Mouse (Mus musculus) frontal cortex, postnatal 10 days (tissue): ENCODE measurements around the gene Gm37240.

Experiments
- DNase-seq, 2 experiments: peaks; one replicate each; pipeline ENCODE4 v3.0.0; 2022; ENCODE audit warnings: low spot score in 2 of 2, mixed read lengths in 1 of 2

The Gm37240 gene

DNA sequence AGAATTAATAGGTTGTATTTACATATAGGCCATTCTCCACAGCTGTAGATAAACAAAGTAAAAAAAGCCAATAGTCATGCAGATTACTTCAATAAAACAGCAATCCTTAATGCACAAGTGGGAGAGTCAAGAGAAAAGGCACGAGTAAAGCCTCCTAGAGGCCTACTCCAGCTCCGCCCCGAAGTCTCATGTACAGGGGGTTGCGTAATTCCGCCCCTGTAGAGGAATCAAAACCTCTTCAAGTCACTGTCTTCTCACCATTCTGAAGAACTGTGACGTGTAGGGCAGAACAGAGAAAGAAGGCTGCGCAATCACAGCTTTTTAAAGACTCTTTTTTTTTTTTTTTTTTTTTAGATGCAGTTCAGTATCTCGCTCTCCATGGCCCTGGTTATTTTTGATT, 393.5 kb downstream of the Gm37240 start:
- no peak for DNase-seq

GRCm38 (mm10) chr3:85490204-85490603, 397.1 kb downstream of the Gm37240 start:
- no peak for DNase-seq

- DNase-seq, result no peak
Observed at GRCm38 (mm10) chr3:85487379-85487778, 399.9 kb downstream of the Gm37240 start.

GRCm38 (mm10) chr3:85485536-85486190, 401.7 kb downstream of the Gm37240 start:
- DNase-seq, result no peak

GRCm38 (mm10) chr3:85482636-85483035, 404.7 kb downstream of the Gm37240 start:
- DNase-seq, result no peak

GRCm38 (mm10) chr3:85480638-85481037, 406.7 kb downstream of the Gm37240 start:
- no peak for DNase-seq

- no peak for DNase-seq
Observed at GRCm38 (mm10) chr3:85478731-85479130, 408.6 kb downstream of the Gm37240 start.

- DNase-seq, result no peak
Observed at GRCm38 (mm10) chr3:85469711-85470110, 417.6 kb downstream of the Gm37240 start.

- no peak for DNase-seq
Observed at GRCm38 (mm10) chr3:85468995-85469394, 418.3 kb downstream of the Gm37240 start.

GRCm38 (mm10) chr3:85465283-85466025, 421.9 kb downstream of the Gm37240 start:
- DNase-seq, result peak; percentile 60 to 74

DNA sequence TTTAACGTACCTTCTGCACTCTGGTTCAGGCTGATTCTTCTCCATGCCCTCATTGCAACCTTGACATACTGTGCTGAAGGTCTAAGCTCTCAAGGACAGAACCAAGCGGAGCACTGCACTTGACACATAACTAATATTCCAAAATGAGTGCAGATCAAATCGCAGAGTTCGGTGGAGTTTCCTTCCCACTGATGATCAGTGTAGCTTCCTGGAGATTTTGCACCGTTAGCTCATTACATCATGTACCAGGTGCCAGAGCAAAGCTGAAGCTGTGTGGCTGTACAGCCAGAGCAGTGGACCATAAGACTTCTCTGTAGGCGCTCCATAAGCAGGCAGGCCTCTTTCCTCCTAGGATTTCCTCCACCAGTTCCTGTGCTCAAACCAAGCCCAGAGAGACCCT, 427.3 kb downstream of the Gm37240 start:
- DNase-seq, result no peak

GRCm38 (mm10) chr3:85456983-85457382, 430.3 kb downstream of the Gm37240 start:
- no peak for DNase-seq

DNA sequence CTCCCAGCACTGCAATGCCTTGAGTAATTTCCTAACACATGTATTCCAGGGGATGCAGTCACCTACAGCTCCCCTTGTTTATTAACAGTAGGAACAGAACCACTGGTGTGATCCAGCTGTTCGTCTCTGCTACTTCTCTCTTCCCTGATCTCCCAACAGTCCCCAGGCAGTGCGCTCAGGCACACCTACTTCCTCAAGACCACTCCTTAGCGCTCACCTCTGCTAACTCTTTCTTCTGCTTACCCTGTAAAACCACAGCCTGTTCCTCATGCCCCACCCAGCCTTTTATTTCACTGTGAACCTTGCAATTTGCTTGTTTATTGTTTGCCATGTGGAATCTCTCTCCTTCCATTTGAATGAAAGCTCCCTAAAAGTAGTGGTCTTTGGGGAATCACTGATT, 431.9 kb downstream of the Gm37240 start:
- DNase-seq, result no peak

- no peak for DNase-seq
Observed at GRCm38 (mm10) chr3:85454001-85454400, 433.3 kb downstream of the Gm37240 start.

DNA sequence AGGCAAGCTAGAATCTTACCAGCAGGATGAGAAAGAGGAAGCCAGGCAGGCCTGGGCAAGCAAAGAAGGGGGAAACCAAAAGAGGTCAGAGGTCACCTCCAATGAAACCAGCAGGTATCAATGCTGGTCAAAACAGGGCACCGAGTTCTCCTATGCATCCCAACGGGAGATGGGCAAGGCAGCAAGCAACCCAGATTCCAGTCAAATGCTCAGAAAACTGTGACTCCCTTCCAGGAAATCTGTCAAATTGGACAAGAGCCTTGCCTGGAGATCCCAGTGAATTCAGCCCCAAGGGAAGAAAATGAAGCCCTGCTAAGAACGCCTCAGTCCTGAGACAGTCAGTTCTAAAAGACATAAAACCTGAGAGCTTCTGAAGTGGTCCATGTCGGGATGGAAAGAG, 437.9 kb downstream of the Gm37240 start:
- no peak for DNase-seq

DNA sequence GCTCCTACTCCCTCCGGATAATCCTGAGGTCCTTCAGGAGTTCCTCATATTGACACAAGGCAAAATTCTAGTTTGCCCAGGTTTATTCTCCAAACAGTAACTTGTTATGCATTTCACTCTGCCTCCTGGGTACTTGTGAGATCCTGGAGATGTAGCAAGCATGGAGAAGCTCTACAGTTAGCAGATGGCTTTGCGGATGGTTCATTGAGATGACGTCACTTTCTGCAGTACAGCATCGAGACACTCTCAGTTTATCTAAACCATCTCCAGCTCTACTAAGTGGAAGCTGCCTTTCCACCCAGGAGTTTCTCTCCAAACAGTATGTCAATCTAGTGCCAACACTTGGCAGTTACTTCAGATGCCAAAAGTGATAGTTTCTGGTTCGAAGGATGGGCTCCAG, 444.5 kb downstream of the Gm37240 start:
- no peak for DNase-seq

DNA sequence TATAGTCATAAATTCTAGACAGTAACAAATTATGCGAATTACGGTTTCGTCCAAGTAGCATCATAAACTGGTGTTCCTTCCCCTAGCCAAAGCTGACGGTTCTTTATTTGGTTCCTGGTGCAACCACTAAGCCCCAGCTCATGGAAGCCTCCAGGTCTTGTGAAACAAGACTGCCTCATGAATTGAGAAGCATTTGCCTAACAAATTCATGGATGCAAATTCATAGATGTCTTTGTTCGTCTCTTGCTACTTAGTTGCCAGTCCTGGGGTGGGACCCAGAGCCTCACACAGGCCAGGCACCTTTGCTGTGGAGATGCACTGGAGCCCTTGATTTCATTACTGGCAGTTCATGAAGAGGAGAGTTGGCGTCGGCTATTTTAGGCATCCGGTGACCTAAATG, 445.1 kb downstream of the Gm37240 start:
- no peak for DNase-seq

DNA sequence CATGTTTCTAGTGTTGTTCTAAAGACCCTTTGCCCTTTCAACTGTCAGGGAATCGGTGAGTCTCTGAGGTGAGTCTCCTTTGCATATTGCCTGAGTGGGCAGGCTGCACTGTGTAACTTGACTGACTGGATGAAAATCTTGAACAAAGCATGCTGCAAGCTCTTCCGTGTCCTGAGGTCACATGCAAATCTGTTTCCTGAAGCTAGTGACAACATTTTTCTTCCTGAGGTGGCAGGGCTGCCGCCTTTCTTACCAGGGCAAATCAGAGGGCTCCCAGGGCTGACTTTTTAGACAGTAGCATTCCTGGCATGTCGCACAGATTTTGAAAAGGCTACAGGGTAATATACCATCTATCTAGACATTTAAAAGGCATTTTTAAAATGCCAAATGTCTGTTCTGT, 451.9 kb downstream of the Gm37240 start:
- no peak for DNase-seq

GRCm38 (mm10) chr3:85431208-85431607, 456.1 kb downstream of the Gm37240 start:
- DNase-seq, result no peak

DNA sequence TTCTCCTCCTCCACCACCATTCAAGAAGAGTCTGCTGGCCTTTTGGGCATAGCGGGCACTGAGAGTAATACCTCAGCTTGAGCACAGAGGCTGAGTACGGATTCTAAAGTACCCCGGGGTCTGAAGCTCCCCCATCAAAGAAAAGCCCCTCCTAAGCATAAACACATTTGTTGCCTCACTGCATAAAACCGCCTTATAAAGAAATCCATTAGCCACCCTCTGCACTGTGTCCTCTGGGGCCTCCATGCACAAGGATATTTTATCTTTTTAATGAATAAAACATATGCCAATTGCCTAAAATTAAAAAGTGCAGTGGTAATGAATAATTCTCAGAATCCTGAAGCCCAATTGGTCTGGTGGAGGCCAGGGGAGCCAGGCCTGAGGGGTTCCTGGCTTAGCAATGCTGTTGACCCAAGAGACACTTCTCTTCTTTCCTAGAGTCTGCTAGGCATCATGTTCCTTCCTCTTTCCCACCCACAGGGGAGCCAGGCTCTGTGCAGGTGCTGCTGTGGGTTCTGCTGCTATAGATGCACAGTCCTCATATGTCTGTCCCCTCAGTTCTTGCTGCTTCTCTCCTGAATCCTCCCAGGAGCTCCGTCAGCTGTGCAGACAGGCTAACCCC, 463.8 kb downstream of the Gm37240 start:
- DNase-seq, result no peak

DNA sequence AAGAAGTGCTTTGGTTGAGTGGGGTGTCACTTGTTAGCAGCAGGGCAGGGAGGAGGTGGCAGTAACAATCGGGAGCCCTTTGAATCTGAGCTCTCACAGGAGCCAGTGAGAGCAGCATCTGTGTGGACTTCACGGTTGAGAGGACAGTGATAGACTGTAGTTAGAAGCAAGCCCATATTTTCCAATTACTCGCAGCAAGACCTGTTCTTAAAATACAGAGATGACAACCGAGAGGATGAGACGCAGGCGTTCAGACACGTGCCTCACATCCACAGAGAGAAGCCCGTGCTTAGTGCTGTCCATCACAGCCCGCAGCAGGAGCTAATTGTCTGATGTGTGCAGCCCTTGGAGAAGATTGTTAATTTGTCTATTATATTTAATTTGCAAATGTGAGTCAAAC, 465.9 kb downstream of the Gm37240 start:
- no peak for DNase-seq

- no peak for DNase-seq
Observed at GRCm38 (mm10) chr3:85417663-85418062, 469.7 kb downstream of the Gm37240 start.

DNA sequence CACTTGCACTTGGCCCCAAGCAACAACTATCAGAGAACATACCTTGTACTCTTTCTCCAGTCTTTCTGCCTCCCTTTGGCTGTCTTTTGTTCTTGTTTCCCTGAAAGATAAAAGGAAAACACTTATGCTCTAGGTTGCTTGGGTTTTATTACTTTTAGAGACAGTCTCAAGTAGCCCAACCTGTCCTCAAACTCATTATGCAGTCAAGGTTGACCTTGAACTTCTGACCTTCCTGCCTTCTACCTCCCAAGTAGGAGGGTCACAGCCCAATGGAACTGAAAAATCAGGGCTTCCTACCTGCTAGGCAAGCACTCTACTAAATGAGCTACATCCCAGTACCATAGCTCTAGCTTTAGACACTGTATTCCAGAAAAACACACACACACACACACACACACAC, 488.5 kb downstream of the Gm37240 start:
- DNase-seq, result no peak
